22 mouse cellular contexts compared by ENCODE assay signal in the genomic region with DNA sequence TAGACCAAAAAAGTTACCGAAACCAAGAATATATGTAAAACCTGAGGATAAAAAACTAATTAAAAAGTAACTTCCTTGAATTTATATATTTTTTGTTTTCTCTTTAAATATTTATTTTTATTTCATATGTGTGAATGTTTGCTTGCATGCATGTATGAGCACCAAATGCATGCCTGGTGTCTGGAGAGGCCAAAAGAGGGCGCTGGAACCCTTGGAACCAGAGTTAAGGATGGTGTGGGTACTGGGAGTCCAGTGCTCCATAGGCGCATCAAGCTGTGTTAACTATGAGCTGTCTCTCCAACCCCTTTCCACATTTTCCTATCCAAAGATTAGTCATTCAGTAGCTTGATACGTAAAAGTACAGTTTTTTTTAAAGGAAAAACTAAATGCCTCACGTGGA. TPM values are rescaled to one million over a fixed set of nuclear protein-coding genes. Genes with fewer than 3 reads are reported as not detected.
DNase-seq lines count a peak whose midpoint lies in the region; ATAC-seq and TF ChIP-seq lines count a peak whose summit lies in the region.
"Had no signal": no experiment of that assay in that cellular context is flagged by ENCODE, and none has a peak within 500 bp of the region (broad histone marks: within the 10 kb centered on the region; RNA-seq: fewer than 3 reads in every experiment).

No protein-coding gene starts in this region.

- DNase-seq in kidney, postnatal 10 days = peak; percentile 7
- DNase-seq in kidney, adult 18-20 months = no peak
- DNase-seq in 416B (ENCODE audit: low read depth) (peak; percentile 26), ES-E14 (ENCODE audit: low read depth, low spot score) (peak; percentile 21)
- DNase-seq in embryo, embryonic 10.5 days (ENCODE audit: low spot score) = peak; percentile 26
- DNase-seq in adrenal gland, adult 18-20 months (ENCODE audit: low spot score in 2 of 2) = no peak
- DNase-seq: B cell, adult 2 months; cerebellum, adult 9-11 months; forebrain, postnatal 0 days; heart, adult 2 months had no signal

- no peaks in the 10 kb centered on the region for H3K9me3 ChIP-seq in ES-E14 (ENCODE audit: control insufficient read depth, insufficient read depth, low read depth, low read length)
- no peaks in the 10 kb centered on the region for H3K9me3 ChIP-seq in midbrain, embryonic 13.5 days
- H3K9me3 ChIP-seq in forebrain, embryonic 13.5 days (replicated peaks) = no peaks in the 10 kb centered on the region
- H3K9me3 ChIP-seq: embryonic facial prominence, embryonic 12.5 days; heart, embryonic 15.5 days; limb, embryonic 10.5 days; neural tube, embryonic 15.5 days had no signal

- in situ Hi-C loops in ES-E14 (cut with MboI; ENCODE audit: low sequenced_read_pairs in 2 of 2, unreplicated experiment in 2 of 2) = no loop called here

- no peaks in the 10 kb centered on the region for H3K36me3 ChIP-seq in ES-E14 (ENCODE audit: control insufficient read depth, insufficient read depth, low read length, poor library complexity, severe bottlenecking)
- no peaks in the 10 kb centered on the region for H3K36me3 ChIP-seq in midbrain, embryonic 13.5 days
- no peaks in the 10 kb centered on the region for H3K36me3 ChIP-seq in forebrain, embryonic 13.5 days (ENCODE audit: poor library complexity, severe bottlenecking)
- H3K36me3 ChIP-seq: embryonic facial prominence, embryonic 12.5 days; heart, embryonic 15.5 days; limb, embryonic 10.5 days; neural tube, embryonic 15.5 days had no signal

- 68% methylated on average over 5 of the region's 5 CpGs for WGBS in midbrain, embryonic 13.5 days
- WGBS in forebrain, embryonic 13.5 days = 68% methylated on average over 5 of the region's 5 CpGs

- no peaks in the 10 kb centered on the region for H3K27me3 ChIP-seq in midbrain, embryonic 13.5 days
- no peaks in the 10 kb centered on the region for H3K27me3 ChIP-seq in forebrain, embryonic 13.5 days
- H3K27me3 ChIP-seq: embryonic facial prominence, embryonic 12.5 days; heart, embryonic 15.5 days; neural tube, embryonic 15.5 days had no signal

- no peak overlapping the region for H3K27ac ChIP-seq in ES-E14 (ENCODE audit: insufficient read depth, low read depth, low read length, poor library complexity, severe bottlenecking)
- no peak overlapping the region for H3K27ac ChIP-seq in midbrain, embryonic 13.5 days
- no peak overlapping the region for H3K27ac ChIP-seq in forebrain, embryonic 13.5 days
- H3K27ac ChIP-seq: embryonic facial prominence, embryonic 12.5 days; heart, adult 2 months; heart, embryonic 15.5 days; layer of hippocampus, adult 2 months; limb, embryonic 10.5 days; liver, embryonic 14.5 days; macrophage; neural tube, embryonic 15.5 days had no signal

- ATAC-seq in midbrain, embryonic 13.5 days = no peak
- ATAC-seq in forebrain, embryonic 13.5 days = no peak
- ATAC-seq: forebrain, postnatal 0 days; inflammation-experienced regulatory T-cells, adult 6 months had no signal

- no peak overlapping the region for H3K4me3 ChIP-seq in ES-E14 (ENCODE audit: insufficient read depth in 1 of 2, low read depth in 1 of 2, low read length in 2 of 2, poor library complexity in 1 of 2, severe bottlenecking in 1 of 2)
- H3K4me3 ChIP-seq in midbrain, embryonic 13.5 days (replicated peaks) = no peak overlapping the region
- H3K4me3 ChIP-seq in forebrain, embryonic 13.5 days = no peak overlapping the region
- H3K4me3 ChIP-seq: embryonic facial prominence, embryonic 12.5 days; heart, adult 2 months; heart, embryonic 15.5 days; layer of hippocampus, adult 2 months; limb, embryonic 10.5 days; neural tube, embryonic 15.5 days had no signal

- H3K4me1 ChIP-seq in ES-E14 (ENCODE audit: control insufficient read depth in 2 of 2, insufficient read depth in 2 of 2, low read length in 2 of 2, poor library complexity in 1 of 2) = no peaks in the 10 kb centered on the region
- H3K4me1 ChIP-seq in midbrain, embryonic 13.5 days (replicated peaks) = 0 out of 2 replicates have a peak, but pooled peaks cover 4% of the 10 kb centered on the region
- H3K4me1 ChIP-seq in forebrain, embryonic 13.5 days = peaks cover 3% of the 10 kb centered on the region; the same call in 1 of the 2 replicates
- H3K4me1 ChIP-seq: embryonic facial prominence, embryonic 12.5 days; heart, embryonic 15.5 days; limb, embryonic 10.5 days; neural tube, embryonic 15.5 days had no signal

- H3K9ac ChIP-seq in ES-E14 (ENCODE audit: insufficient read depth, low read depth, low read length, poor library complexity, severe bottlenecking) = no peak overlapping the region
- no peak overlapping the region for H3K9ac ChIP-seq in midbrain, embryonic 13.5 days (replicated peaks)
- no peak overlapping the region for H3K9ac ChIP-seq in forebrain, embryonic 13.5 days
- H3K9ac ChIP-seq: embryonic facial prominence, embryonic 12.5 days; forebrain, postnatal 0 days; heart, embryonic 15.5 days; liver, embryonic 14.5 days; neural tube, embryonic 15.5 days had no signal

- no peak overlapping the region for H3K4me2 ChIP-seq in midbrain, embryonic 13.5 days (replicated peaks)
- H3K4me2 ChIP-seq in forebrain, embryonic 13.5 days = no peak overlapping the region
- H3K4me2 ChIP-seq: embryonic facial prominence, embryonic 12.5 days; heart, embryonic 15.5 days; midbrain, embryonic 11.5 days; neural tube, embryonic 15.5 days had no signal

TF ChIP-seq in ES-E14, 5 proteins besides CTCF, POLR2A, EP300 and RAD21:
- TF ChIP-seq CHD2 (IDR thresholded peaks at IDR 0.05; ENCODE audit: low read depth, low read length) (no peak), MAFK (IDR thresholded peaks at IDR 0.05; ENCODE audit: insufficient read depth, low read depth, low read length) (no peak), HCFC1 (IDR thresholded peaks at IDR 0.05; ENCODE audit: borderline replicate concordance, insufficient read depth, low read length) (no peak), ZNF384 (IDR thresholded peaks at IDR 0.05; ENCODE audit: low read depth, low read length) (no peak), ZC3H11A (IDR thresholded peaks at IDR 0.05; ENCODE audit: borderline replicate concordance, low read depth, low read length) (peak; percentile 36; the same call in 1 of the 2 replicates)
TF ChIP-seq in ES-E14: peak in this region for 1.

RNA-seq across cellular contexts. Expression of a gene that starts 58.1 kb away (rescaled TPM):
- 0.11 and 0.18 TPM in 2 replicates for total RNA-seq in ES-E14 (2012; rRNA removed)
- polyA plus RNA-seq in midbrain, embryonic 13.5 days (2015; fragmentation: Nextera tagmentation; extraction: Ambion mirVana) = 1.8 and 2.6 TPM in 2 replicates
- not detected for total RNA-seq in adrenal gland, adult 18-20 months (2021)
- polyA plus RNA-seq in forebrain, embryonic 13.5 days (2015; fragmentation: Nextera tagmentation; extraction: Ambion mirVana) = 0.14 and 0.50 TPM in 2 replicates
- total RNA-seq: gastrocnemius, adult 8-10 months; heart, adult 2 months had no signal
- polyA plus RNA-seq: inflammation-experienced regulatory T-cells, adult 6 months; macrophage had no signal

Comparison
In these comparisons a context has a peak if more than half of its experiments do, and no peak if none do; other contexts are left out.
1. DNase-seq: peak in kidney, postnatal 10 days (single experiment), 416B (single experiment), ES-E14 (single experiment) and embryo, embryonic 10.5 days (single experiment); none in kidney, adult 18-20 months (single experiment) and adrenal gland, adult 18-20 months (0 of 2).